Mouse (Mus musculus) lung, embryonic 16.5 days (tissue): ENCODE data around the gene Wdr91. TPM values are rescaled to one million over a fixed set of nuclear protein-coding genes. Genes with fewer than 3 reads are reported as not detected.

ENCODE experiments used
- ATAC-seq: fragments of 200-750 bp; cut with Nextera tagmentation; 2 replicates; pipeline ENCODE4 v1.8.0; 2017; ENCODE audit warnings: low read depth, mild to moderate bottlenecking, moderate library complexity
- H3K27ac ChIP-seq: fragments of 300-500 bp; sonication (generic); 2 replicates; pipeline ENCODE4 v1.5.1; 2014; ENCODE audit warnings: mild to moderate bottlenecking, control low read depth, low read length
- H3K27me3 ChIP-seq: fragments of 300-500 bp; sonication (generic); 2 replicates; pipeline ENCODE4 v1.6.1; 2014; ENCODE audit warnings: low read depth, low read length, mixed read lengths; ENCODE audit not compliant: control insufficient read depth, insufficient read depth
- H3K36me3 ChIP-seq: fragments of 300-500 bp; sonication (generic); 2 replicates; pipeline ENCODE4 v1.6.1; 2014; ENCODE audit warnings: low read length; ENCODE audit not compliant: control insufficient read depth, insufficient read depth
- H3K4me1 ChIP-seq: fragments of 300-500 bp; sonication (generic); replicated peaks from 2 replicates; pipeline ENCODE4 v1.6.1; 2014; ENCODE audit warnings: low read length, mixed read lengths; ENCODE audit not compliant: control insufficient read depth, insufficient read depth
- H3K4me2 ChIP-seq: fragments of 300-500 bp; sonication (generic); 2 replicates; pipeline ENCODE4 v1.6.1; 2014; ENCODE audit warnings: low read depth, low read length, control low read depth
- H3K4me3 ChIP-seq: fragments of 300-500 bp; sonication (generic); 2 replicates; pipeline ENCODE4 v1.5.1; 2014; ENCODE audit warnings: mild to moderate bottlenecking, low read length, control low read depth
- H3K9ac ChIP-seq: fragments of 300-500 bp; sonication (generic); 2 replicates; pipeline ENCODE4 v1.6.1; 2014; ENCODE audit warnings: low read length, control low read depth
- H3K9me3 ChIP-seq: fragments of 300-500 bp; sonication (generic); 2 replicates; pipeline ENCODE4 v1.6.1; 2016; ENCODE audit warnings: low read length; ENCODE audit not compliant: control insufficient read depth
- WGBS: fragments of 180-500 bp; shearing (Covaris S2); extraction: QIAGEN DNeasy Blood & Tissue Kit; methylation state at CpG from one replicate; pipeline ENCODE4 v1.1.7; 2014; 5-methylcytosine and 5-hydroxymethylcytosine counted together
- polyA plus RNA-seq: library from polyadenylated mRNA; unstranded; fragments of >200 nt; fragmentation: Nextera tagmentation; extraction: Ambion mirVana; gene quantifications from 2 replicates; pipeline ENCODE4 v1.2.1, GENCODE M21; 2015

Wdr91 gene
- polyA plus RNA-seq, 1 experiment from 2014 or later = 19.0 TPM

GRCm38 (mm10) chr6:34870136-34870535 lies 40.5 kb downstream of the Wdr91 start:
- Histone ChIP-seq H3K9me3 (no peaks in the 10 kb centered on the region), H3K27ac (peak overlapping the region; percentile 54; the same call in 1 of the 2 replicates), H3K4me2 (no peak overlapping the region), H3K4me3 (no peak overlapping the region), H3K9ac (0 out of 2 replicates have a peak overlapping the region, but pooled peaks have one; percentile 33), H3K36me3 (no peaks in the 10 kb centered on the region), H3K27me3 (no peaks in the 10 kb centered on the region), H3K4me1 (peaks cover 67% of the 10 kb centered on the region)
- ATAC-seq = no peak
- WGBS = 78% methylated on average over 5 of the region's 5 CpGs

DNA sequence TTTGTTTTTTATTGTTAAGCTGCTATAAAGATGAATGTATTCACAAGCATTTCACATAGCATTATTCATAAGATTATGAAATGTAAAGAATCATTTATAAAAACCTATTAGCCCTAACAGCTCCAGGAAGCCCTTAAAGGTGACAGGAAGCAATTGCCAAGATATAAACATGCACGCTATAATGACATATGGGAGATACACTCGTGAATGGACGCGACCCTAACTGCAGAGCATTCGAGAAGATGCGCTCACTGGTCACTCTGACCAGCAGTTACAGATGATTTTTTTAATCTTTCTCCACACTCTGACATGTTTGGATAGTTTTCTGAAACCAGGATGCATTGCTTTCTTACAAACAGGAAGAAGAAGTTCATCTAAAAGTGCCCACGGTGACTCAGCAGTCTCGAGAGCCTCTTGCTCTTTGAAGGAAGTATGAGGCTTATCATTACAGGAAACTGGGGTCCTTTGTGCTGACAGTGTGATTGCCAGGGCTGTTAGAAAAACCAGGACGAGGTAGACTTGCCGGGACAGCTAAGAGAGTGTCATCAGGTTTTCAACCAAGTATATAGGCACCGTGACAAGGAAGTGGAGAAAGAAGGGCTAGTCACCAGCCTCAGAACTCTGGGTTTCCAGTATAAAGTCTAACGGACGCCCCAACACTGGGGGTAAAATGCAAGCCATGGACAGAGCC lies 41.3 kb downstream of the Wdr91 start:
- Histone ChIP-seq H3K4me3 (no peak overlapping the region), H3K9ac (0 out of 2 replicates have a peak overlapping the region, but pooled peaks have one; percentile 33), H3K4me2 (no peak overlapping the region), H3K9me3 (no peaks in the 10 kb centered on the region), H3K36me3 (no peaks in the 10 kb centered on the region), H3K4me1 (peaks cover 65% of the 10 kb centered on the region), H3K27ac (peak overlapping the region; percentile 45), H3K27me3 (no peaks in the 10 kb centered on the region)
- WGBS = 34% methylated on average over 13 of the region's 13 CpGs
- no peak for ATAC-seq

- H3K4me1 ChIP-seq = peaks cover 70% of the 10 kb centered on the region
- H3K4me2 ChIP-seq = no peak overlapping the region
- WGBS = 65% methylated on average over 20 of the region's 20 CpGs
Measured at GRCm38 (mm10) chr6:34868507-34869217, 42.0 kb downstream of the Wdr91 start.

GRCm38 (mm10) chr6:34867995-34868350 lies 42.7 kb downstream of the Wdr91 start:
- H3K9ac ChIP-seq = no peak overlapping the region
- ATAC-seq = no peak
- 69% methylated on average over 10 of the region's 10 CpGs for WGBS
- no peaks in the 10 kb centered on the region for H3K36me3 ChIP-seq
- no peak overlapping the region for H3K4me3 ChIP-seq
- H3K27ac ChIP-seq = no peak overlapping the region
- H3K9me3 ChIP-seq = no peaks in the 10 kb centered on the region
- no peak overlapping the region for H3K4me2 ChIP-seq
- H3K4me1 ChIP-seq = peaks cover 75% of the 10 kb centered on the region
- H3K27me3 ChIP-seq = no peaks in the 10 kb centered on the region

More at GRCm38 (mm10) chr6:34868507-34869217, 42.0 kb downstream of the Wdr91 start:
- Histone ChIP-seq H3K9me3 (no peaks in the 10 kb centered on the region), H3K4me3 (no peak overlapping the region), H3K27me3 (no peaks in the 10 kb centered on the region), H3K9ac (0 out of 2 replicates have a peak overlapping the region, but pooled peaks have one; percentile 42), H3K36me3 (no peaks in the 10 kb centered on the region), H3K27ac (peak overlapping the region; percentile 50)
- no peak for ATAC-seq

GRCm38 (mm10) chr6:34867301-34867994 lies 43.2 kb downstream of the Wdr91 start:
- peak overlapping the region; percentile 20; the same call in 1 of the 2 replicates for H3K9ac ChIP-seq
- H3K9me3 ChIP-seq = no peaks in the 10 kb centered on the region
- H3K4me1 ChIP-seq = peaks cover 75% of the 10 kb centered on the region
- H3K27ac ChIP-seq = no peak overlapping the region
- no peak for ATAC-seq
- no peaks in the 10 kb centered on the region for H3K36me3 ChIP-seq
- no peak overlapping the region for H3K4me3 ChIP-seq
- H3K27me3 ChIP-seq = no peaks in the 10 kb centered on the region
- 76% methylated on average over 16 of the region's 16 CpGs for WGBS
- no peak overlapping the region for H3K4me2 ChIP-seq

DNA sequence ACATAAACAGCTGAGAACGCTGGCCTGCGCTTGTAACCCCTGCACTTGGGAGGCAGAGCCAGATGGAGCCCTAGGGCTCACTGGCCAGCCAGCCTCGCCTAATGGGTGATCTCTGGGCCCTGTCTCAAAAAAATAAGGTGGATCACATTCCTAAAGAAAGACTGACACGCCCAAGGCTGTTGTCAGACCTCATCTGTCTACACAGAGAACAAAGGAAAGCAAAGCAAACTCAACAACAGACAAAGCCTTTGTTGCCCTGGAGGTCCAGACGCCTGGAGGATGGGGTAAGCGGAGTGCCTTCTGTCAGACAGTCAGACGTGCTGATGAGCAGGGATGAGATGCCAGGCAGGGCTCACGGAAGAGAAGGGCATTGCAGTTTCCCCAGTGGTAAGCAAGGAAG lies 43.9 kb downstream of the Wdr91 start:
- H3K9me3 ChIP-seq = no peaks in the 10 kb centered on the region
- H3K4me3 ChIP-seq = no peak overlapping the region
- H3K27ac ChIP-seq = peak overlapping the region; percentile 92
- H3K4me2 ChIP-seq = no peak overlapping the region
- H3K36me3 ChIP-seq = no peaks in the 10 kb centered on the region
- ATAC-seq = no peak
- peaks cover 76% of the 10 kb centered on the region for H3K4me1 ChIP-seq
- no peaks in the 10 kb centered on the region for H3K27me3 ChIP-seq
- WGBS = 66% methylated on average over 8 of the region's 8 CpGs
- H3K9ac ChIP-seq = peak overlapping the region; percentile 20; the same call in 1 of the 2 replicates

DNA sequence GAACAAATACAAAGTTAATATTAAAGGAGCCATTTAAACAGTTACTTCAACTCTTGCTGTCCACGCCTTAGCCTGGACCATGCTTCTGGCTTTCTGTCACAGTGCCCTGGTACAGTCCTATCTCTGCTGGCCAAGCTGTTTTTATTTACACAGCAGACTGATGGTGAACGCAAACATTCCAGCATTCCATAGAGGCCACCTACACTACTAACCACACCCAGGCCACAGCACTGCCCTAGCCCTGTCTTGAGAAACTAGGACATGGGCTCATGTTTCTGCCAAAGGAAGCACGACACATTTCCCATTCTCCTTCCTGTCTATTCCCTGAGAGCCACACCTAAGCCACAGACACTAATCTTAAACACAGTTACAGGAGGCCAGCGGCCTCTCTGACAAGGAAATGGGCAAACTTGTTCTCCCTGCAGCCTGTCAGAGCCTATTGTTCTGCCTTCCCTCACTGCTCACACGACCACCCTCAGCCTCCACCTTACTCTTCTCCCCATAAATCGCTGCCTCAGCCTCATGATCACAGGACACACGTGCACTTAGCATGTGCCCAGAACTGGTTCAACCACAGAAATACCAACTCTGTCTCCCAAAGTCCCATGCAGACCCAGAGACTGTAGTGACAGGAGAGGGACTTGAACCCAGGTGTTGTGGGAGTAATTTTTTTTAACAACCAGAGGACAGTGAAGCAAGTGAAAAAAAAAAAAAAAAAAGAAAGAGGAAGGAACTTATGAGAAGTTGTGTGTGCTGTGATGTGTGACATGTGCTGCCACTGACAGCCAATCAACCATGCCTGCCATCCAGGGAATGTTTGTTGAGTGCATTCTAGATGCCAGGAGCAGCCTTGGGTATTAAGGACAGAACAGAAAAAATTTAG lies 44.7 kb downstream of the Wdr91 start:
- H3K4me2 ChIP-seq = no peak overlapping the region
- H3K4me1 ChIP-seq = peaks cover 73% of the 10 kb centered on the region
- H3K9ac ChIP-seq = peak overlapping the region; percentile 4; the same call in 1 of the 2 replicates
- no peaks in the 10 kb centered on the region for H3K9me3 ChIP-seq
- peak; percentile 83 for ATAC-seq
- peak overlapping the region; percentile 92 for H3K27ac ChIP-seq
- 21% methylated on average over 7 of the region's 7 CpGs for WGBS
- H3K36me3 ChIP-seq = no peaks in the 10 kb centered on the region
- no peak overlapping the region for H3K4me3 ChIP-seq
- no peaks in the 10 kb centered on the region for H3K27me3 ChIP-seq

DNA sequence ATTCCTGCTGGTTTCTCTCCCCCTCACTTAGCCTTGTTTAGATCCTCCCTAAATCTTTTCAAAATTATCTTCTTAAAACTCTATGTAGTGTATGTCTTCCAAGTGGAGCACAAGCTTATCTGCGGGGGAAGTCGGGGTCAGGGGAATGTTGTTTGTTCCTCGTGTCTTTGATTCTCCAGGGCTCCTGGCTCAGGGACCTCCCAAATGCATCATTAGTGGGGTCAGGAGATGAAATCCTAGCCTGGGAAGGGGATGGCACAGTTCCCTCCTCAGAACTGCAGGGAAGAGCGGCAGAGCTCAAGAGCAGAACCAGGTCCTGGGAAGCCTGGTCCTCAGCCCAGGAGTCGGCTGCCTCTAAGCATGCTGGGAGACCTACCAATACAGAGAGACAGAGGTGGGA lies 45.5 kb downstream of the Wdr91 start:
- peak overlapping the region; percentile 92 for H3K27ac ChIP-seq
- 28% methylated on average over 5 of the region's 5 CpGs for WGBS
- H3K27me3 ChIP-seq = no peaks in the 10 kb centered on the region
- peak; percentile 17; the same call in 1 of the 2 replicates for ATAC-seq
- peaks cover 67% of the 10 kb centered on the region for H3K4me1 ChIP-seq
- no peaks in the 10 kb centered on the region for H3K36me3 ChIP-seq
- H3K4me3 ChIP-seq = no peak overlapping the region
- H3K4me2 ChIP-seq = no peak overlapping the region
- H3K9ac ChIP-seq = peak overlapping the region; percentile 15; the same call in 1 of the 2 replicates
- H3K9me3 ChIP-seq = no peaks in the 10 kb centered on the region
